Mouse (Mus musculus): ENCODE measurements around the gene Slc15a5.

GRCm38 (mm10) chr6:138006525-138007251 lies 73.0 kb downstream of the Slc15a5 start:
- TF ChIP-seq CTCF (IDR thresholded peaks at IDR 0.05; ENCODE audit: borderline replicate concordance, extremely low read depth, insufficient read depth, insufficient read length) (no peak), POLR2A (IDR thresholded peaks at IDR 0.05; ENCODE audit: borderline replicate concordance, extremely low read depth, insufficient read depth, insufficient read length, poor library complexity, severe bottlenecking) (no peak)
